Comparison of ENCODE assay signal across 12 mouse cellular contexts in the genomic region with DNA sequence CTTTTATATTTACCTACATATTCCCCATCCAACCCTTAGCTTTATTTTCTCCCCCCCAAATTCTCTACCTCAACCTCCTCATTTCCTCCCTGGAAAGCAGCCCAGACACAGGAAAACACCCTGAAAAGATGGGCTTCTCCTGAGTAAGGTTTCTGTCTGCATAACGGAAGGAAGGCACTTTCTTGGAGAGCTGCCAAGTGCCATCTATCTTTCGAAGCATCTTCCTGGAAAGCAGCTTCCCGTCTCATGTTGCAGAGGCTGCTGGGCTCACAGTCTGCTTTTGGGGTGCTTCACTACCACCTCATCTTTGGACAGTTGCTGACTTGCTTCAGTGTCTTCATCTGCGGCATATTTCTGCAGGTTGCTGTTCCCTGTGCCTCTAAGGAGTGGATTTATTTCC.
DNase-seq lines count a peak whose midpoint lies in the region; ATAC-seq and TF ChIP-seq lines count a peak whose summit lies in the region.
"Had no signal": no experiment of that assay in that cellular context is flagged by ENCODE, and none has a peak within 500 bp of the region (broad histone marks: within the 10 kb centered on the region; RNA-seq: fewer than 3 reads in every experiment).

No protein-coding gene starts in this region.

- no peak overlapping the region for H3K27ac ChIP-seq in lung, embryonic 14.5 days (ENCODE audit: low read depth)
- H3K27ac ChIP-seq in layer of hippocampus, adult 2 months: no peak overlapping the region
- H3K27ac ChIP-seq: gastrocnemius, adult 2 months; macrophage had no signal

- H3K27me3 ChIP-seq in lung, embryonic 14.5 days (ENCODE audit: insufficient read depth, low read length): no peaks in the 10 kb centered on the region
- H3K27me3 ChIP-seq: CH12.LX had no signal

- no peak overlapping the region for H3K9ac ChIP-seq in lung, embryonic 14.5 days

- no peak overlapping the region for H3K4me2 ChIP-seq in lung, embryonic 14.5 days

- no peak overlapping the region for H3K4me3 ChIP-seq in lung, embryonic 14.5 days (ENCODE audit: low read depth, low read length)
- H3K4me3 ChIP-seq in layer of hippocampus, adult 2 months: no peak overlapping the region
- H3K4me3 ChIP-seq: gastrocnemius, adult 2 months had no signal

- no peak for TF ChIP-seq CTCF in lung, embryonic 14.5 days (IDR thresholded peaks at IDR 0.05; ENCODE audit: low read depth)
- no peak for TF ChIP-seq CTCF in layer of hippocampus, adult 2 months (conservative IDR thresholded peaks at IDR 0.05)

- WGBS in lung, embryonic 14.5 days: 21% methylated on average over 4 of the region's 4 CpGs

- H3K4me1 ChIP-seq in lung, embryonic 14.5 days (ENCODE audit: insufficient read depth): no peaks in the 10 kb centered on the region

- DNase-seq in cerebellum, postnatal 14 days: peak; percentile 27 to 46
- DNase-seq in cerebellum, postnatal 4 days (ENCODE audit: low spot score in 2 of 2): no peak
- DNase-seq in lung, embryonic 14.5 days: peak; percentile 80
- no peak for DNase-seq in lung, postnatal 25 days (ENCODE audit: low spot score)
- DNase-seq in MN1 (ENCODE audit: low spot score): peak; percentile 55
- peak; percentile 76 for DNase-seq in kidney, postnatal 10 days
- no peak for DNase-seq in layer of hippocampus, adult 2 months (ENCODE audit: low spot score in 2 of 2)
- DNase-seq in layer of hippocampus, adult 18-20 months (ENCODE audit: low spot score in 2 of 2): no peak
- DNase-seq: gastrocnemius, adult 2 months; heart, postnatal 4 days had no signal

- H3K36me3 ChIP-seq in lung, embryonic 14.5 days (ENCODE audit: insufficient read depth): no peaks in the 10 kb centered on the region

- H3K9me3 ChIP-seq in lung, embryonic 14.5 days (ENCODE audit: low read depth, low read length): no peaks in the 10 kb centered on the region

- ATAC-seq in lung, embryonic 14.5 days (ENCODE audit: insufficient read depth): no peak

Comparison
In these comparisons a context has a peak if more than half of its experiments do, and no peak if none do; other contexts are left out.
1. DNase-seq: peak in cerebellum, postnatal 14 days (2 of 2), lung, embryonic 14.5 days (single experiment), MN1 (single experiment) and kidney, postnatal 10 days (single experiment); none in cerebellum, postnatal 4 days (0 of 2), lung, postnatal 25 days (single experiment), layer of hippocampus, adult 2 months (0 of 2) and layer of hippocampus, adult 18-20 months (0 of 2).